Mouse (Mus musculus) forebrain, embryonic 11.5 days (tissue): ENCODE measurements at regions not wholly inside any gene's neighbourhood (a gene's known extent, or its start where the extent isn't known, plus 50 kb on each side); places are given as distances from the start of the nearest gene placed in this dataset.
A peak's percentile ranks its signal among the peaks of the same experiment; 100 is the strongest.

Experiments
- ATAC-seq: fragments of 200-750 bp; cut with Nextera tagmentation; replicated peaks from 2 replicates; pipeline ENCODE4 v1.8.0; 2017; ENCODE audit warnings: moderate TSS enrichment; ENCODE audit not compliant: low FRiP score
- DNase-seq: peaks from one replicate; pipeline ENCODE4 v3.0.0-alpha.2; 2017; ENCODE audit warnings: low spot score
- H3K27ac ChIP-seq: fragments of 300-500 bp; sonication (generic); 2 replicates; pipeline ENCODE4 v1.5.1; 2014; ENCODE audit warnings: low read depth, low read length
- H3K27me3 ChIP-seq: fragments of 300-500 bp; sonication (generic); 2 replicates; pipeline ENCODE4 v1.6.1; 2014; ENCODE audit warnings: mild to moderate bottlenecking, low read length, mixed read lengths; ENCODE audit not compliant: control insufficient read depth, insufficient read depth
- H3K36me3 ChIP-seq: fragments of 300-500 bp; sonication (generic); 2 replicates; pipeline ENCODE4 v1.6.1; 2014; ENCODE audit warnings: mild to moderate bottlenecking, low read length, moderate library complexity, mixed read lengths; ENCODE audit not compliant: control insufficient read depth, insufficient read depth
- H3K4me1 ChIP-seq: fragments of 300-500 bp; sonication (generic); replicated peaks from 2 replicates; pipeline ENCODE4 v1.6.1; 2014; ENCODE audit warnings: low read length, mixed read lengths; ENCODE audit not compliant: control insufficient read depth, insufficient read depth
- H3K4me2 ChIP-seq: fragments of 300-500 bp; sonication (generic); 2 replicates; pipeline ENCODE4 v1.6.1; 2014; ENCODE audit warnings: low read depth, mild to moderate bottlenecking, low read length, moderate library complexity, mixed read lengths; ENCODE audit not compliant: severe bottlenecking
- H3K4me3 ChIP-seq: fragments of 300-500 bp; sonication (generic); 2 replicates; pipeline ENCODE4 v1.5.1; 2014; ENCODE audit warnings: low read depth, low read length
- H3K9ac ChIP-seq: fragments of 300-500 bp; sonication (generic); 2 replicates; pipeline ENCODE4 v1.6.1; 2014; ENCODE audit warnings: low read length
- H3K9me3 ChIP-seq: fragments of 300-500 bp; sonication (generic); 2 replicates; pipeline ENCODE4 v1.6.1; 2016; ENCODE audit warnings: low read length, mixed read lengths; ENCODE audit not compliant: control insufficient read depth
- WGBS: fragments of 180-500 bp; shearing (Covaris S2); extraction: QIAGEN DNeasy Blood & Tissue Kit; methylation state at CpG from one replicate; pipeline ENCODE4 v1.1.7; 2014; 5-methylcytosine and 5-hydroxymethylcytosine counted together

DNA sequence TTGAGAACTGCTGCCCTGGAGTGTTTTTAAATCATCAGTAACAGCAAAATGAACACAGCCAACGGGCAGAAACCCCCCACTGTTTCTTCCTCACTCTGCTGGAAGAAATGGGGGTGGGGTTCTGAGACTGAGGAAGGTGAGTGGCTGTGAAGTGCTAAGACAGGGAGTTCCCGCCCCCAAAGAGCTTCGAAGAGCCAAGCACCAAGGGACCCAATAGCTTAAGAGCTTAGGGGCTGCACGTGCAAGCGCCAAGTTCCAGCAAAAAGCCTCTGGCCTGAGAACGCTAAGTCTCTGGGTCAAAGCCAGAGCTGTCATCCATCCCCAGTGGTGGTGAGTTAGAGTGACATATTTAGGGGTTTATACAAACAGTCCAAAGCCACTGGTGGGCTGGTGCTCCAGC, 55.1 kb upstream of the Pcbd1 start:
- H3K4me1 ChIP-seq, result no peaks in the 10 kb centered on the region
- no peak for ATAC-seq
- WGBS, result 62% methylated on average over 6 of the region's 6 CpGs
- no peaks in the 10 kb centered on the region for H3K27me3 ChIP-seq
- H3K36me3 ChIP-seq, result no peaks in the 10 kb centered on the region
- no peak overlapping the region for H3K9ac ChIP-seq
- no peak overlapping the region for H3K4me3 ChIP-seq
- H3K27ac ChIP-seq, result no peak overlapping the region
- no peaks in the 10 kb centered on the region for H3K9me3 ChIP-seq
- H3K4me2 ChIP-seq, result no peak overlapping the region
- DNase-seq, result no peak

DNA sequence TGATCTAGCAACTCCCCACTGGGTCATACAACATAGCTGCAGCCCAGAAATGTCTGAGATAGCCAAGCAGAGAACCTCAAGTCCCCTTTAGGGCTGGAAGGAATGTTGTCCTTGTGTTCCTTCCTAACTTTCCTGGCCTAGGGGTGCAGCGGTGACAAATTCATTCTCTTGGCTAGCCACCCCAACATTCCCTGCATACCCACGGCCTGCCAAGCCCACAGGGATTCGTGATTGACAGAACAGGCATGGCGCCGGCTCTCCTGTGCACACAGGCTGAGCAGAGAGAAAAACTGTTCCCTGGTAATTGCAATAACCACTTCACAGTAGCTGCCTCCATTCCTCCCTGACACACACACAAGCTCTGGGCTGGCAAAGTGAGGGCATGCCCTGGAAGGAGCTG, 60.5 kb upstream of the Pcbd1 start:
- no peaks in the 10 kb centered on the region for H3K9me3 ChIP-seq
- H3K9ac ChIP-seq, result no peak overlapping the region
- WGBS, result 74% methylated on average over 5 of the region's 5 CpGs
- H3K4me3 ChIP-seq, result no peak overlapping the region
- ATAC-seq (no peak), DNase-seq (no peak)
- H3K27me3 ChIP-seq, result no peaks in the 10 kb centered on the region
- H3K4me2 ChIP-seq, result no peak overlapping the region
- no peak overlapping the region for H3K27ac ChIP-seq
- no peaks in the 10 kb centered on the region for H3K4me1 ChIP-seq
- H3K36me3 ChIP-seq, result no peaks in the 10 kb centered on the region

DNA sequence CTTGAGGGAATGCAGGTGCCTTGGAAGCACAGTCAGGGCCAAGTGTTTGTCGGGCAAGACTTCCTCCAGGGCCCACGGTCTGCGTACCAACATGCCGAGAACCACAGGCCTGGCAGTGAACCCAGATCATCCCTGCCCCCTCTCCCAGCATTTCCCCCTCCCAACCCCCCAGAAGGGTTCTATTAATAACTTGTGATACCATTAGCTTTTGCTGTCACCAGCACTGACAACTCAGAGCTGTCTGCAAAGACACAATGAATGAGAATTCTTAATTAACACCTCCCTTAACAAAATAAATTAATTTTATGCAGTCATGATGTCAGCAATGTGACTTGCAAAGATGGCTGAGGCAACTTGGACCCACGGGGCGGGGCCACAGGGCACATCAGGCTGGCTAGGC, 61.9 kb upstream of the Pcbd1 start:
- ATAC-seq (no peak), DNase-seq (no peak)
- Histone ChIP-seq H3K4me1 (no peaks in the 10 kb centered on the region), H3K9me3 (no peaks in the 10 kb centered on the region), H3K4me3 (no peak overlapping the region), H3K36me3 (no peaks in the 10 kb centered on the region), H3K4me2 (no peak overlapping the region), H3K9ac (no peak overlapping the region), H3K27ac (no peak overlapping the region), H3K27me3 (no peaks in the 10 kb centered on the region)
- 84% methylated on average over 6 of the region's 6 CpGs for WGBS

DNA sequence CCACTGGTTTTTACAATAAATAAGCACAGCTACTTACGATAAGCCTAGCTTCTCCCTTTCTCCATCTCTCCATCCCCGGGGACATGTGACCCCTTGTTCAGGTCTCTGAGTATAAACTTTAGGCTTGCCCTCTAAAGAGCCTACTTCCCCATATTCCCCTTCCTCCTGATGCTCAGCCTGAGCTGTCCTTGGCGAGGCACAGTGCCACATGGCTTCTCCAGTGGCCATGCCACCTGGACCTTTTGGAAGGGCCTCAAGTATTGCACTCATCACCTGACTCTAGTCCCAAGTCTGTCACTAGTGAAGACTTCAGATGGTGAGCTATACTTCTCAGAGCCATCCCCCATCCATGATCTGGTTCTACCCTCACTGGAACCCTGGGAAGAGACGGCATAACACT, 64.1 kb upstream of the Pcbd1 start:
- Histone ChIP-seq H3K4me1 (no peaks in the 10 kb centered on the region), H3K27ac (no peak overlapping the region), H3K4me2 (no peak overlapping the region), H3K9me3 (no peaks in the 10 kb centered on the region), H3K36me3 (no peaks in the 10 kb centered on the region), H3K4me3 (no peak overlapping the region), H3K9ac (no peak overlapping the region), H3K27me3 (no peaks in the 10 kb centered on the region)
- no peak for ATAC-seq
- DNase-seq, result no peak
- 81% methylated on average over 4 of the region's 4 CpGs for WGBS

DNA sequence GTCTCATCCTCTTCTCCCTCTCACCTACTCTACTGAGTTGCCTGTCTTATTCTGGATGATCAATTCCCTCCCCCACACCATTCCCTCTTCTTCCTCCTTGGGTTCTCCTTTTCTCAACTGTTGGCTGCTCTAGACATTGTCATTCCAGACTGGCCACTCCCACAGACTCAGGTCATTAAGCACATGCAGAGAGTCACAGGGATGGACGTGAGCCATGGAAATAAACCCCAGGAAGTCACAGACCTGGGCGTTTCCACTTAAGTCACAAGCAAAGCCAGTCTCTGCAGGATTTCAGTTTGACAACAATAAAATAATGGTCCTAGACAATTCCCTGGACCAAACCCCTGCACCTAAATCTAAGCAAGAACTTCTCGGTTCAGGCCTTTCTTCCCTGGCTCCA, 65.0 kb upstream of the Pcbd1 start:
- ATAC-seq (no peak), DNase-seq (no peak)
- Histone ChIP-seq H3K27me3 (no peaks in the 10 kb centered on the region), H3K4me1 (no peaks in the 10 kb centered on the region), H3K4me2 (no peak overlapping the region), H3K9ac (no peak overlapping the region), H3K36me3 (no peaks in the 10 kb centered on the region), H3K27ac (no peak overlapping the region), H3K9me3 (no peaks in the 10 kb centered on the region), H3K4me3 (no peak overlapping the region)
- 40% methylated on average over 3 of the region's 3 CpGs for WGBS

DNA sequence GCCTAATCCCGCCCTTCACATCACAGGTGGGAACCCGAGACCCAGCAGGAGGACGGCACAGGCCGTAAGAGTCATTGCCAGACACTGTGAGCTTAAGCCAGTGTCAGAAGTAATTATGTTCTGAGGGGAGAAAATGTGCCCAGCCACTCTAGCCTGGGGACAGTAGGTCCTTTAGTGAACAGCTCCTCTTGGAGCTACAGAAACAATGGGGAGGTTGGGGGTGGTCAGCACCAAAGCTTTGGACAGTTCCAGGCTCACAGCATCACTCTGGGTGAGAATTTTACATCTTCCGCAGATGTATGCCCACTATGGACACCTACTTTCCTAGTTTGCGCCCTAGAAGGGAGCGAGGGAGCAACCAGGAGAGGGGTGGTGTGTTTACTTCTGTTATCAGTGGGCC, 65.7 kb upstream of the Pcbd1 start:
- no peak overlapping the region for H3K4me2 ChIP-seq
- WGBS, result 40% methylated on average over 7 of the region's 7 CpGs
- DNase-seq, result peak; percentile 61

DNA sequence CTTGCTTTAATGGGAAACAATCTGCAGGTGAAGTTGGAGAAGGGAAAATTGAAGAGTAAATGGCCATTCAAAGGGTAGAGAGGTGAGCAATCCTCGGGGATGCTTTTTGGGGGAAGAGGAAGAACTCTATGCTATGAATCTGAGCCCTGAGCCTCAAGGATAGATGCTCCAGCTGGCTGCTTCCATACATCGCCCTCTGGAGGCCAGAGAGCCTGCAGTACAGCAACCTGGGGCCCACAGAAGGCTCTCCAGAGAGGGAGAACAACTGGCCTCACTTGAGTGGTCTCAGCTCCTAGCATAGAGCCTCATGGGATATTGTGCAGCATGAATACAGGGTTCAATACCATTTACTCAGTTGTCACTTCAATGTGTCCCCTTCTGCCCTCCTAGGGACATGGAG, 69.6 kb upstream of the Pcbd1 start:
- no peak for DNase-seq

More for the DNA sequence above, 65.7 kb upstream of the Pcbd1 start:
- H3K36me3 ChIP-seq, result no peaks in the 10 kb centered on the region
- ATAC-seq, result no peak
- H3K9me3 ChIP-seq, result no peaks in the 10 kb centered on the region
- H3K27ac ChIP-seq, result no peak overlapping the region
- no peak overlapping the region for H3K9ac ChIP-seq
- no peak overlapping the region for H3K4me3 ChIP-seq
- no peaks in the 10 kb centered on the region for H3K4me1 ChIP-seq
- no peaks in the 10 kb centered on the region for H3K27me3 ChIP-seq

DNA sequence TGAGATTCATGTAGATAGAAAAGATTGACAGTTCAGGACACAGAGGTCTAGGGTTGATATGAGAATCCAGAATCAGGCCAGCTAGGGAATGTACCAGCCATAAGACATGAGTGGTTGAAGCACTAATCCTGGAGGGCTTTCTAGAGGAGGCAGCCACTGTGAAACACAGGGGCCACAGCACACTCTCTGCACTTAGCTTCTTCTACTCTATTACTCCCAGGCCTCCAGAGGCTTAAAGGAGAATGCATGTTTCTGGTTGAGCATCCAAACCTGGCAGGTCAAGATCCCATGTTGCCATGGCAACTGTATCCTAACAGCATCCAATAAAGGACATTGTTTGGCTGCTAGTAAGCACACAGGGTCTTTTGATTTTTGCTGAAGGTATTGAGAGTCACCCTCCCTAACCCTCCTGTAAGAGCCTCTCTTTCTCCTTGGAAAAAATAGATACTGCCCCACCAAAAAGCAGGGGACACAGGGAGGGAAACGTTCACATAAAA, 76.9 kb upstream of the Pcbd1 start:
- Histone ChIP-seq H3K9ac (no peak overlapping the region), H3K36me3 (no peaks in the 10 kb centered on the region), H3K27me3 (no peaks in the 10 kb centered on the region), H3K27ac (no peak overlapping the region), H3K4me1 (no peaks in the 10 kb centered on the region), H3K9me3 (no peaks in the 10 kb centered on the region), H3K4me3 (no peak overlapping the region), H3K4me2 (no peak overlapping the region)
- ATAC-seq (no peak), DNase-seq (no peak)
- 35% methylated on average over 1 of the region's 1 CpGs for WGBS

More for the DNA sequence above, 69.6 kb upstream of the Pcbd1 start:
- Histone ChIP-seq H3K9me3 (no peaks in the 10 kb centered on the region), H3K9ac (no peak overlapping the region), H3K27me3 (no peaks in the 10 kb centered on the region), H3K4me1 (no peaks in the 10 kb centered on the region), H3K4me3 (no peak overlapping the region), H3K4me2 (no peak overlapping the region), H3K36me3 (no peaks in the 10 kb centered on the region), H3K27ac (no peak overlapping the region)
- ATAC-seq, result no peak
- 30% methylated on average over 2 of the region's 2 CpGs for WGBS

DNA sequence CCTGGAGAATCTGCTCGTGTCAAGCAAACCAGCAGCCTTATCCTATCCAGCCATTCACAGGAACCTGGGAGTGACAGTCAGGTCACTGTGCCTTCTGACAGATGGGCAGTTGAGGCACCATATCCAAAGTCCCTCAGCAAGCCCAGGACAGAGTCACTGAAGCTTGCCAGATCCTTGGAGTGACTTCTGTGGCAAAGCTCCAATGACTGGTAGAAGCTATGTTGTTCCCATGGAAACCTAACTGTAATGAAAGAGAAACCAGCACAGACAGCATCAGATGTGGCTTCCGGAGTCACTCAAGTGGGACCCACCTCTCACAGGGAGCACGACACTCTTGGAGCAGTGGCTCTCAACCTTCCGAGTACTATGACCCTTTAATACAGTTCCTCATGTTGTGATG, 78.4 kb upstream of the Pcbd1 start:
- WGBS, result 84% methylated on average over 4 of the region's 4 CpGs
- Histone ChIP-seq H3K4me1 (no peaks in the 10 kb centered on the region), H3K9me3 (no peaks in the 10 kb centered on the region), H3K4me3 (no peak overlapping the region), H3K27me3 (no peaks in the 10 kb centered on the region), H3K36me3 (no peaks in the 10 kb centered on the region), H3K4me2 (no peak overlapping the region), H3K27ac (no peak overlapping the region), H3K9ac (no peak overlapping the region)
- ATAC-seq (no peak), DNase-seq (no peak)
